ENCODE assay signal across 25 mouse cellular contexts in genomic region chr4:25267144-25267543, GRCm38 (mm10). TPM values are rescaled to one million over a fixed set of nuclear protein-coding genes. Genes with fewer than 3 reads are reported as not detected.
"Had no signal": no experiment of that assay in that cellular context is flagged by ENCODE, and none has a peak within 500 bp of the region (broad histone marks: within the 10 kb centered on the region; RNA-seq: fewer than 3 reads in every experiment).

No protein-coding gene starts in this region.

- DNase-seq: lung, adult 18-20 months; lung, postnatal 14 days; lung, postnatal 36 days; midbrain, embryonic 14.5 days; retina, postnatal 1 day; right cerebral cortex, adult 18-20 months; right cerebral cortex, postnatal 14 days; thymus, adult 2 months; thymus, postnatal 25 days had no signal

- H3K9ac ChIP-seq: liver, embryonic 14.5 days; lung, embryonic 15.5 days; midbrain, embryonic 12.5 days; neural tube, embryonic 13.5 days; neural tube, embryonic 15.5 days; stomach, embryonic 15.5 days had no signal

- H3K4me1 ChIP-seq: lung, embryonic 15.5 days; midbrain, embryonic 10.5 days; midbrain, embryonic 12.5 days; neural tube, embryonic 13.5 days; neural tube, embryonic 15.5 days; stomach, embryonic 15.5 days had no signal

- H3K27ac ChIP-seq: liver, embryonic 14.5 days; lung, embryonic 15.5 days; macrophage; midbrain, embryonic 10.5 days; midbrain, embryonic 12.5 days; neural tube, embryonic 13.5 days; neural tube, embryonic 15.5 days; stomach, embryonic 15.5 days; stomach, postnatal 0 days had no signal

- H3K9me3 ChIP-seq: lung, embryonic 15.5 days; midbrain, embryonic 10.5 days; neural tube, embryonic 13.5 days; neural tube, embryonic 15.5 days; stomach, embryonic 15.5 days had no signal

- H3K4me2 ChIP-seq: lung, embryonic 15.5 days; midbrain, embryonic 12.5 days; neural tube, embryonic 13.5 days; neural tube, embryonic 15.5 days; stomach, embryonic 15.5 days had no signal

- H3K27me3 ChIP-seq: lung, embryonic 15.5 days; midbrain, embryonic 12.5 days; neural tube, embryonic 13.5 days; neural tube, embryonic 15.5 days; stomach, embryonic 15.5 days had no signal

- ATAC-seq: lung, postnatal 0 days; midbrain, embryonic 16.5 days had no signal

- H3K4me3 ChIP-seq: lung, embryonic 15.5 days; midbrain, embryonic 10.5 days; midbrain, embryonic 12.5 days; myocyte; neural tube, embryonic 13.5 days; neural tube, embryonic 15.5 days; stomach, embryonic 15.5 days had no signal

RNA-seq across cellular contexts. Expression of gene Fhl5, which starts 24.5 kb away (rescaled TPM):
- total RNA-seq: megakaryocyte, adult 5-6 weeks; megakaryocyte-erythroid progenitor cell, adult 5-6 weeks had no signal
- polyA plus RNA-seq: liver, embryonic 14.5 days; liver, embryonic 16.5 days; macrophage; midbrain, embryonic 10.5 days; midbrain, embryonic 12.5 days; midbrain, embryonic 16.5 days; myocyte; neural tube, embryonic 11.5 days; neural tube, embryonic 13.5 days; neural tube, embryonic 15.5 days had no signal
